Mouse (Mus musculus) stomach, postnatal 0 days (tissue): ENCODE measurements around the gene Tekt3.

Source experiments
- CTCF ChIP-seq: IDR thresholded peaks from 2 replicates; pipeline ENCODE4 v1.5.1; 2016; ENCODE audit warnings: antibody characterized with exemption, low read depth, mild to moderate bottlenecking, moderate library complexity
- EP300 ChIP-seq: optimal IDR thresholded peaks from 2 replicates; pipeline ENCODE3; 2016; ENCODE audit warnings: antibody characterized with exemption

GRCm38 (mm10) chr11:63109230-63109775 lies 47.8 kb downstream of the Tekt3 start:
- no peak for TF ChIP-seq CTCF
- TF ChIP-seq EP300 = no peak
